Mouse (Mus musculus): Measurements from ENCODE around the gene Hnrnpdl.

The Hnrnpdl gene

DNA sequence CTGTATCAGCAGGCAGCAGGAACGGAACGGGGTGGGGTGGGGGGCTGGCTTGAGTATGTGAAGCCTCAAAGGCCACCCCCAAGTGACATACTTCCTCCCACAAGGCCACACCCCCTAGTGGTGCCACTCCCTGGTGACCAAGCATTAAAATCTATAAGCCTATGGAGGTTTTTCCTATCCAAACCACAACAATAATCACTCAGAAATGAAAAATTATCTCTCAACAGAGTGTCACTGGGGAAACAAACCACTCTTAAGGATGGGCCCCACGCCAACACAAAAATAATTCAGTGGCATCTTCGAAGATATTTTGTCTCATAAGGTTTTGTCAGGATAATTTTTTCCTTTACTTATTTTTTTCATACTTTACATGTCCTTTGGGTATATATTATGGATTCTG, 35.6 kb downstream of the Hnrnpdl start:
- no peak for DNase-seq

DNA sequence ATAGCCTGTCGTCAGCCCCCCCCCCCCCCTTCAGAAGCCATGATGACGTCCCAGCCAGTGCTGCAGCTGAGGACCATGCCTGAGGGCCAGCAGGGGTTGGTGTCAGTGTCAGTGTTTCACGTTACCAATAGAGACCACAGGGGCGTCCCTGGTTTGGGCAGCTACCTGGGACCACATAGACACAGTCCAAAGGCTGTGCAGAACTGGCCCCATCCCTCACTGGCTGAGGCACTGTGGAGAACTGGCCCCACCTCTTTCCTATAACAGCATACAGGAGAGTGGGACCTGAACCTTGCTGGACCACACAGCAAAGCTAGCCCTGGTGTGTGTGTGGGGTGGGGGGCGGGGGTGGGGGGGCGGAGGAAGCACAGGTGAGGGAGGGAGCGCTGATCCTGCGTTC, 39.0 kb downstream of the Hnrnpdl start:
- no peak for DNase-seq

DNA sequence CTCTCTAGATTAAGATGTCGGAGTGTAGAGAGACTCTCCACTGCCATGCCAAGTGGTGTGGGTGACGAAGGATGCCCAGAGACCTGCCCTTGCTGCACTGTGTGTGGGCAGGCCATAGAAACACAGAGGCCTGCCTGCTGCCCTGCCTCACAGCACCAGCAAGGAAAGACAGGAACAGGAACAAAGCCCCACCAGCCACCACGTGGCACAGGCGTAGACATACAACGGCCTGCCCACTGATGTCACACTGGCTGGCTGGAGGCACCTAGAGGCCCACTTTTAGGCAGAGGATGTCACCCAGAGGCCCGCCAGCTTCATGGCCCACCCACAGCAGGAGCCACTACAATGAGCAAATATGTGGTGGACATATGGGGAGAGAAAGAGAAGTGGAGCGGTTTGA, 39.4 kb downstream of the Hnrnpdl start:
- no peak for DNase-seq

DNA sequence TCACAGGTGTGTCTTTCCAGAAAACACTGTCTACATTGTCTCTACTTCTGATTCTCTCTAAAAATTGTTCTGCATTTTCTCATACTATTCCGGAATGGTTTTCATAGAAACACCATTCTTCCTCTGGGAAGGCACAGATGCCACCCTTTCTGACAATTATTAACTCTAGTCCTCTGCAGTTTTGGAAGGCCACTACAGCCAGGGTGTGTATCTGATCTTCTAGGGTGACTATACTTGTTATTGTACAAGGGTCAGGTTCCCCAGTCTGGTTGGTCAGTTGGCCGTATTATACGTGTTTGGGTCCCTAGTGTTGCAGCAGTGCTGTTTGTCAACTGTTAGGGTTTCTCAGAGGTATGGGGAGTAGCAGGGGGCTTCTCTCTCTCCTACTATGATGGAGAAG, 44.8 kb downstream of the Hnrnpdl start:
- no peak for DNase-seq

- DNase-seq: no peak
These were observed 45.3 kb downstream of the Hnrnpdl start for GRCm38 (mm10) chr5:99994166-99994565.
